Mouse (Mus musculus) lung, adult 10 weeks (tissue): ENCODE measurements around the gene Exph5. TPM values are rescaled to one million over a fixed set of nuclear protein-coding genes. Genes with fewer than 3 reads are reported as not detected.

Source experiments
- polyA plus RNA-seq: library from polyadenylated mRNA; stranded (reverse); fragments of 350-450 nt; fragmentation: Illumina TruSeq; extraction: RNeasy Lipid Tissue Mini Kit (QIAGEN cat#74804); gene quantifications from one replicate; pipeline ENCODE4 v1.2.3, GENCODE M21; 2014; ENCODE audit warnings: low read depth, low replicate concordance; ENCODE audit not compliant: insufficient read depth

Gene Exph5
- polyA plus RNA-seq = 1.4 TPM

GRCm38 (mm10) chr9:53301269-53301720, at the start of gene Exph5:
Gene Exph5 (plus strand): TSS chr9:53301670.

GRCm38 (mm10) chr9:53383951-53384866, 82.7 kb downstream of the Exph5 start, which contains the start of gene Kdelc2:
Gene Kdelc2 (plus strand): TSS chr9:53384025.

GRCm38 (mm10) chr9:53402291-53402711, 100.8 kb downstream of the Exph5 start, which contains the start of gene 4930550C14Rik:
Gene 4930550C14Rik (plus strand): TSS chr9:53402325.

Other genes with a start within 250 kb of the Exph5 start
- gene Ddx10, start 53.6 kb upstream of the Exph5 start, polyA plus RNA-seq = 9.1 TPM
- 17.2 TPM for gene Kdelc2, start 82.4 kb downstream of the Exph5 start, polyA plus RNA-seq
- 1.8 TPM for gene 4930550C14Rik, start 100.7 kb downstream of the Exph5 start, polyA plus RNA-seq
- gene Atm, start 235.1 kb downstream of the Exph5 start, polyA plus RNA-seq = 1.4 TPM
- gene Npat, start 235.4 kb downstream of the Exph5 start, polyA plus RNA-seq = 2.8 TPM